Mouse (Mus musculus): ENCODE results near the gene Tiparp. TPM values are rescaled to one million over a fixed set of nuclear protein-coding genes. Genes with fewer than 3 reads are reported as not detected.

The Tiparp gene
- polyA plus RNA-seq, 1 experiment from 2014 or later, result 36.0 TPM

GRCm38 (mm10) chr3:65592850-65593249 is 64.6 kb downstream of the Tiparp start:
- no peaks in the 10 kb centered on the region for H3K4me1 ChIP-seq (replicated peaks)
- H3K4me3 ChIP-seq, result no peak overlapping the region
- no peak overlapping the region for H3K9ac ChIP-seq
- WGBS, result 91% methylated on average over 6 of the region's 6 CpGs
- no peaks in the 10 kb centered on the region for H3K27me3 ChIP-seq
- H3K36me3 ChIP-seq, result no peaks in the 10 kb centered on the region
- H3K27ac ChIP-seq, result no peak overlapping the region
- ATAC-seq (ENCODE audit: low FRiP score), result no peak
- no peak overlapping the region for H3K4me2 ChIP-seq
- H3K9me3 ChIP-seq, result no peaks in the 10 kb centered on the region

GRCm38 (mm10) chr3:65594493-65594892 is 66.3 kb downstream of the Tiparp start:
- Histone ChIP-seq H3K27ac (no peak overlapping the region), H3K9me3 (no peaks in the 10 kb centered on the region), H3K4me2 (no peak overlapping the region), H3K4me1 (replicated peaks) (no peaks in the 10 kb centered on the region), H3K36me3 (no peaks in the 10 kb centered on the region), H3K9ac (no peak overlapping the region), H3K4me3 (no peak overlapping the region), H3K27me3 (no peaks in the 10 kb centered on the region)
- no peak for ATAC-seq (ENCODE audit: low FRiP score)

- Histone ChIP-seq H3K27ac (no peak overlapping the region), H3K36me3 (no peaks in the 10 kb centered on the region), H3K27me3 (no peaks in the 10 kb centered on the region), H3K9ac (no peak overlapping the region), H3K4me3 (no peak overlapping the region), H3K9me3 (no peaks in the 10 kb centered on the region), H3K4me1 (replicated peaks) (no peaks in the 10 kb centered on the region), H3K4me2 (no peak overlapping the region)
- WGBS, result 74% methylated on average over 3 of the region's 3 CpGs
- ATAC-seq (ENCODE audit: low FRiP score), result no peak
Observed at GRCm38 (mm10) chr3:65595196-65595595, 67.0 kb downstream of the Tiparp start.

DNA sequence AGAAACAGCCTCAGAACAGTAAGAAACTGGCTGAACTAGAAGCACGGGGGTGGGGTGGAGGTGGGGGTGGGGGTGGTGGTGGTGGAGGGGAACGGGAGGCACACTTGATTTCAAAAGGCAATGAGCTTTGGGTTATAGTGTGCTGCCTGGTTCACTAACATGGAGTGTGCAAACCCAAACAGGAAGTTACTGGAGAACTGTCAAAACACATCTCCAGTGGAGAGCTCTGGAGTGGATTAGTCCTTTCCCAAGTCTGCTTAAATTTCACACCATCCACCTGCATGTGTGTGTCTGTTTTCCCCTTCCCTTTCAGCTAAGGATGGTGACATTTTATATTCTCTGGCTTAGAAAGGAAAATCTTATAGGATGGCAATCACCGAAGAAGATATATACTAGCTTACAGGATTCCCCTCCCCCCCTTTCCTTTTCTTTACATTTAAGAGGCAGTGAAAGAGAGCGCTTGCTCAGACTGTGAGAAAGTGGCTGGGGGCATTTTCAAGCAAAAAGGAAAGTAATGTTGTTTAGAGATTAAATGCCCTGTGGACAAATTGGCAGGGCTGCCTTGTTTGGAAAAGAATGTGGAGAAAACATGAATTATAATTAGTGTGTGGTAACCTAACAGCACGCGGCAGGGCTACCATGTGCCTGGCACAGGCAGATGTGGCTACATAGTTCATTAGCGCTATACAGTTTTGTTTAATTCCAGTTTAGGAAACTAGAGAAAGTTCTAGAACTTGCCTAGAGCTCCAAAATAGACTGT is 70.0 kb downstream of the Tiparp start:
- ATAC-seq (ENCODE audit: low FRiP score), result no peak
- 65% methylated on average over 7 of the region's 7 CpGs for WGBS

GRCm38 (mm10) chr3:65599151-65599550 is 70.9 kb downstream of the Tiparp start:
- ATAC-seq (ENCODE audit: low FRiP score), result no peak
- H3K9me3 ChIP-seq, result no peaks in the 10 kb centered on the region
- H3K4me3 ChIP-seq, result no peak overlapping the region
- WGBS, result 86% methylated on average over 6 of the region's 6 CpGs
- no peaks in the 10 kb centered on the region for H3K4me1 ChIP-seq (replicated peaks)
- H3K27ac ChIP-seq, result no peak overlapping the region
- no peaks in the 10 kb centered on the region for H3K27me3 ChIP-seq
- H3K9ac ChIP-seq, result no peak overlapping the region
- no peak overlapping the region for H3K4me2 ChIP-seq
- no peaks in the 10 kb centered on the region for H3K36me3 ChIP-seq

More for the DNA sequence above, 70.0 kb downstream of the Tiparp start:
- Histone ChIP-seq H3K36me3 (no peaks in the 10 kb centered on the region), H3K4me2 (no peak overlapping the region), H3K9ac (no peak overlapping the region), H3K27ac (no peak overlapping the region), H3K27me3 (no peaks in the 10 kb centered on the region), H3K9me3 (no peaks in the 10 kb centered on the region), H3K4me1 (replicated peaks) (no peaks in the 10 kb centered on the region), H3K4me3 (no peak overlapping the region)

DNA sequence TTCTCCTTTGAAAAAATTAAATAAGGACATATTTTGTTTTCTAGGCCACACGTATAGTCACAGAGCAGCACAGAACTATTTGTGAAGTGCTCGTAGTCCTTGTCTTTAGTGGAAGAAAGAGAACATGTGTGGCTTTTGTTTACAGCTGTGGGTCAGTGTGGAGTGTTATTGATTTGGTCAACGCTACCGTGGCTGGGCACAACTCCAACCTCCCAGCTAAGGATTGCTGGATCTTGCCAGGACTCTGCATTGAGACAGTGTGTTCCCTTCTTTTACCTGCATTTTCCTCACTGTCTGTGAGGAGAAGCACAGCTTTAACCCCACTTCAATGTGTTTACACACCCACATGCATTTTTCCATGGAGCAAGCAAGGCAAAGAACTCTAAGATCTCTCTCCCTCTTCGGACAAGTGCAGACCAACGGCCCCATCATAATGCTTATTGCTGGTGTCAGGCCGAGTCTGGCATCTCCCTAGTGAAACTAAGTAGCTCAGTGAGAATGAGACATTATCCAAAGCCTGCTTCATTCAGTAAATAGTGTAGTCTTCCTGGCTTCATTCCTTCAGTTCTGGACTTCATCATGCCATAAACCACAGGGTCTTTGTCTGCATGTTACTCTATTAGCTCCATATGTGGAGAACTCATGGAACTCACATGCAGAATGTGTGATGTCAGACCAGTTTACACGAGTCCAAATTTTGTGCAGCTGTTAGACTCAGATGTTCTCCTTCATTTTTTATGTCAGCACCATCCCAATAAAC is 73.3 kb downstream of the Tiparp start:
- 73% methylated on average over 8 of the region's 8 CpGs for WGBS
- ATAC-seq (ENCODE audit: low FRiP score), result no peak
- no peak overlapping the region for H3K4me3 ChIP-seq
- H3K9me3 ChIP-seq, result no peaks in the 10 kb centered on the region
- H3K27me3 ChIP-seq, result no peaks in the 10 kb centered on the region
- no peak overlapping the region for H3K27ac ChIP-seq
- H3K4me2 ChIP-seq, result no peak overlapping the region
- H3K36me3 ChIP-seq, result no peaks in the 10 kb centered on the region
- H3K9ac ChIP-seq, result no peak overlapping the region
- no peaks in the 10 kb centered on the region for H3K4me1 ChIP-seq (replicated peaks)

- Histone ChIP-seq H3K27ac (no peak overlapping the region), H3K27me3 (no peaks in the 10 kb centered on the region), H3K9ac (no peak overlapping the region), H3K36me3 (no peaks in the 10 kb centered on the region), H3K4me3 (no peak overlapping the region), H3K4me1 (replicated peaks) (no peaks in the 10 kb centered on the region), H3K9me3 (no peaks in the 10 kb centered on the region), H3K4me2 (no peak overlapping the region)
- no peak for ATAC-seq (ENCODE audit: low FRiP score)
- 68% methylated on average over 4 of the region's 4 CpGs for WGBS
Observed at GRCm38 (mm10) chr3:65603392-65604055, 75.3 kb downstream of the Tiparp start.

Other genes starting within 250 kb of the Tiparp start
- 171 and 174 TPM in 2 replicates for gene Ssr3, start 135.8 kb upstream of the Tiparp start, polyA plus RNA-seq (2015; fragmentation: Nextera tagmentation; extraction: Ambion mirVana)
- 6.7 and 8.6 TPM in 2 replicates for gene Lekr1, start 137.8 kb downstream of the Tiparp start, polyA plus RNA-seq (2015; fragmentation: Nextera tagmentation; extraction: Ambion mirVana)